Mouse (Mus musculus): ENCODE results near the gene Ddx20. TPM values are rescaled to one million over a fixed set of nuclear protein-coding genes. Genes with fewer than 3 reads are reported as not detected.

Gene Ddx20
- polyA plus RNA-seq, 1 experiment from 2014 or later: 38.7 TPM

DNA sequence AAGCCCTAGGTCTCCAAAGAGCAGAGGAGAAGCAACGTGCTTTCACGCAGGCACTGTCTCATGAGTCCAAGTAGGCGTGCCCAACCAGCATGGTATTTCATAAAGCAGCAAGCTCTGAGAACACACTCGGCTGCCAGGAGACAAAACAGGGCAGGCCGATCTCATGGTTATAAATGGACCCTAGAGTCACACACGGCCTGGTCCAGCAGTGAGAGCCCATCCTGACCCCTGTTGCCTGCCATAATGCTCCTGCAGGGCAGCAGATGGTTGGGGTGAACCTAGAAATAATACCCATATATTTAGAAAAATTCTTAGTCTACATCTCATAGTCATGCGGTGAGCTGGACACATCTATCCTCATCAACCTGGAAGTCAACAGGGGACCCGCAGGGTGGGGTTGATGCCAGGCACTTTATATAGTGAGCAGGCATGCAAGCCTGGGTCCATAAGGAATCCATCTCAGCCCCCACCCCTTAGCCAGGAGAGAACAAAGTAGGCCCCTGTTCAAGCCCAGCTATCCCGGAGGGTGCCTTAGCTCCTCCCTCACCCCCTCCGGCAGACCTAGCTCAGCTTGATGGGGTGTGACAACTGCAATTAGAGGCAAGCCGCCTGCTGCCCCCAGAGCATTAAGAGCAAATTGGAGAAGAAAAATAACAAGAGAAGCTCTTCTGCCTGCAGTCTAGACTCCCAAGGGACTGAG lies 30.6 kb upstream of the Ddx20 start:
- Histone ChIP-seq H3K4me3 (replicated peaks) (no peak overlapping the region), H3K9me3 (replicated peaks) (no peaks in the 10 kb centered on the region), H3K9ac (no peak overlapping the region), H3K27me3 (no peaks in the 10 kb centered on the region), H3K27ac (0 out of 2 replicates have a peak overlapping the region, but pooled peaks have one; percentile 24), H3K36me3 (no peaks in the 10 kb centered on the region), H3K4me1 (peaks cover 48% of the 10 kb centered on the region), H3K4me2 (no peak overlapping the region)
- WGBS: 50% methylated on average over 11 of the region's 11 CpGs
- peak; percentile 63 for ATAC-seq (replicated peaks; ENCODE audit: low FRiP score)

DNA sequence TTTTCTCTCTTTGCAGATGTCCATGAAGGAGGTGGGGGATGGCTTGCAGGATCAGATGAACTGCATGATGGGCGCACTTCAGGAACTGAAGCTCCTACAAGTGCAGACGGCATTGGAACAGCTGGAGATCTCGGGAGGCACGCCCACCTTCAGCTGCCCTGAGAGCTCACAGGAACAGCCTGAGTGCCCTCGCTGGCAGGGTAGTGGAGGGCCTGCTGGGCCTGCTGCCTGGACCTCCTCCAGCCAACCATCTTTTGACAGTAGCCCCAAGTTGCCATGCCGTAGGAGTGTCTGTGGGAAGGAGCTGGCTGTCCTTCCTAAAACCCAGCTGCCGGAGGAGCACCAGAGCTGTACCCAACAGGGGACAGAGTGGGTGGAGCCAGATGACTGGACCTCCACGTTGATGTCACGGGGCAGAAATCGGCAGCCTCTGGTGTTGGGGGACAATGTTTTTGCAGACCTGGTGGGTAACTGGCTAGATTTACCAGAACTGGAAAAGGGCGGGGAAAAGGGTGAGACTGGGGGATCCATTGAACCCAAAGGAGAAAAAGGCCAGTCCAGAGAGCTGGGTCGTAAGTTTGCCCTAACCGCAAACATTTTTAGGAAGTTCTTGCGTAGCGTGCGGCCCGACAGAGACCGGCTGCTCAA lies 29.1 kb upstream of the Ddx20 start:
- Histone ChIP-seq H3K4me2 (no peak overlapping the region), H3K27me3 (no peaks in the 10 kb centered on the region), H3K4me3 (replicated peaks) (no peak overlapping the region), H3K4me1 (peaks cover 48% of the 10 kb centered on the region), H3K36me3 (no peaks in the 10 kb centered on the region), H3K9me3 (replicated peaks) (no peaks in the 10 kb centered on the region), H3K27ac (no peak overlapping the region; the same call in 1 of the 2 replicates), H3K9ac (no peak overlapping the region)
- no peak for ATAC-seq (replicated peaks; ENCODE audit: low FRiP score)
- WGBS: 62% methylated on average over 18 of the region's 18 CpGs

DNA sequence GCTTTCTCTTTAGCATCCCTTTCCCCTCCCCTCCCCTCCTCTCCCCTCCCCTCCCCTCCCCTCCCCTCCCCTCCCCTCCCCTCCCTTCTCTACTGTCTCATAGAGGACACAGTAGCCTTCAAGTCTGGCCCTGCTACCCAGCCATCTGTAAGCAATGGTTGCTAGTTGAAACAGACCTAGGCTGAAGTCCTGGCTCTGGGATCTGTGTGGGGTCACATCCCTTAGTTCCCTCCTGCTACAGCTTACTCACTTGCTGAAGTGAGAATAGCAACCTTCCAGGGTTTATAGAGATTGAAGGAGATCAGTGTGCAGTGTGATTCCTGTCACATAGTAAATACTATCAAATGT lies 27.4 kb upstream of the Ddx20 start:
- Histone ChIP-seq H3K9me3 (replicated peaks) (no peaks in the 10 kb centered on the region), H3K27me3 (no peaks in the 10 kb centered on the region), H3K4me2 (no peak overlapping the region), H3K4me1 (peaks cover 54% of the 10 kb centered on the region), H3K27ac (peak overlapping the region; percentile 89; the same call in 1 of the 2 replicates), H3K9ac (no peak overlapping the region), H3K36me3 (no peaks in the 10 kb centered on the region), H3K4me3 (replicated peaks) (no peak overlapping the region)
- no peak for ATAC-seq (replicated peaks; ENCODE audit: low FRiP score)

DNA sequence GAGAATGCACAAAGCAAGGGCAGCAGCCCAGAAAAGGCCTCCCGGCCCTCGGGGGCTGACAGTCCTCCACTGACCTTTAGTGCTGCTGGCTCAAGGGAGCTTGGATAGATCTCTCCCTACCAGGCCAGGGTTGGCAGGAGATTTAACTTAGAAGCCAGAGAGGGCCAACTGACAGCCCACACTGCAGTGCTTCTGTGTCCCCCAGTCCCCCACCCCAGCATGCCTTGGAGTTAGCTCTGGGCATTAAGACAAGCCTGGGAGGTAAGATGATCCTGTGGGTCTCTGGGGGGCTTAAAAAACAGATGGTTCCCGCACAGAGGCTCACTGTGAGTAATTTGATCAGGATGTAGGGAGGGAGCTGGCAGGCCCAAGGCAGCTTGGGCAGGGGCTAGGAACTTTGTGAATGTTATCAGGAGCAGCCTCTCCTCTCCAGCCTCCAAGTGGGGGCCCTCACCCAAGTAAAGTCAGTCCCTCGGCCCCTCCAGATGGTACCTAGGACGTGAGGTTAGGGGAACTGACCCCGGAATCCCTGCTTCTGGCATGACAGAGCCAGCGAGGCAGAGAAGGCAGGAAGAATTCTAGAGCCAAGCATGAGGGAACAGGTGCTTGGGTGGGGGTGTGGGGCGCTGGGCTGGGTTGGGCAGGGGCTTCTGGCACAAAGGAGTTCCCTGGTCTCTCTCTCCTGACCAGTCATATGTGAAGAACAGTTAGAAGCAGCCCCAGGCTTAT lies 26.9 kb upstream of the Ddx20 start:
- WGBS: 17% methylated on average over 8 of the region's 8 CpGs
- Histone ChIP-seq H3K4me1 (peaks cover 54% of the 10 kb centered on the region), H3K4me3 (replicated peaks) (no peak overlapping the region), H3K9ac (no peak overlapping the region), H3K4me2 (no peak overlapping the region), H3K9me3 (replicated peaks) (no peaks in the 10 kb centered on the region), H3K36me3 (no peaks in the 10 kb centered on the region), H3K27me3 (no peaks in the 10 kb centered on the region), H3K27ac (peak overlapping the region; percentile 89)
- ATAC-seq (replicated peaks; ENCODE audit: low FRiP score): peak; percentile 81

DNA sequence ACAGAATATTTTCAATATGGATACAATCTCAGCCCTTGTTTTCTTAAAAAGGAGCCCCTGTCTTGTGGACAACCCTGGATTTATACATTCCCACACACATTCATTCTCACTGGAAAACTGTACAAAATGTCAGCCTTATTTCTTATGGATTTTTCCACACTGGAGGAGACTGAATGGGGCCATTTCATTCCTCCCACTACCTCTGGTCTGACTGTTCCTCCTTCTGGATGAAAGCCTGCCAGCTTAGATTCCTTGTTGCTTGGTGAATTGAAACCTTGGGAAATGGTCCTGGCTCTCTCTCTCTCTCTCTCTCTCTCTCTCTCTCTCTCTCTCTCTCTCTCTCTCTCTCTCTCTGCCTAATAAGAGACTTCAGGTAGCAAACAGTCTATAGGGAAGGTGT lies 25.5 kb upstream of the Ddx20 start:
- Histone ChIP-seq H3K27ac (no peak overlapping the region), H3K4me3 (replicated peaks) (no peak overlapping the region), H3K36me3 (no peaks in the 10 kb centered on the region), H3K4me2 (no peak overlapping the region), H3K9me3 (replicated peaks) (no peaks in the 10 kb centered on the region), H3K27me3 (no peaks in the 10 kb centered on the region), H3K4me1 (peaks cover 46% of the 10 kb centered on the region), H3K9ac (no peak overlapping the region)
- ATAC-seq (replicated peaks; ENCODE audit: low FRiP score): no peak

DNA sequence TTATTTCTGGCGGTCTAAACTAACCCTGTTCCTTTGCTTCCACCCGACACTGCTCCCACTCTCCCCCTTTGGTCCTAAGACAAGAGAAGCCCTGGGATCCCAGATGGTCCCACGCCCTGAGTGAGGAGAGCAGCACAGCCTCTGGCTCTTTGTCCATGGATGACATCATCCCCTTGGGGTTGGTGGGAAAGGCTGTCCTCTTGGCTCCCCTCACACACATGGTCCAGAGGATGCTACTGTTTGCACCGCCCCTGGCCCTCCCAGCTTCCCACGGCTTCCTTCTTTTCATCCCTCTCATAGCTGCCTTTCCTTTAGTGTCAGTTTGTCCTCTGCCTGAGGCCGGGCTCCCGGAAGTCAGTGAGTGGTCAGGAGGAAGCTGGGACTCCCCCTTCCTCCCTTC lies 24.4 kb upstream of the Ddx20 start:
- H3K27me3 ChIP-seq: peaks cover 5% of the 10 kb centered on the region; the same call in 1 of the 2 replicates
- no peaks in the 10 kb centered on the region for H3K9me3 ChIP-seq (replicated peaks)
- no peak overlapping the region for H3K9ac ChIP-seq
- H3K4me2 ChIP-seq: no peak overlapping the region
- H3K4me3 ChIP-seq (replicated peaks): no peak overlapping the region
- no peak overlapping the region for H3K27ac ChIP-seq
- ATAC-seq (replicated peaks; ENCODE audit: low FRiP score): no peak
- 77% methylated on average over 7 of the region's 7 CpGs for WGBS
- H3K4me1 ChIP-seq: peaks cover 44% of the 10 kb centered on the region
- H3K36me3 ChIP-seq: no peaks in the 10 kb centered on the region

DNA sequence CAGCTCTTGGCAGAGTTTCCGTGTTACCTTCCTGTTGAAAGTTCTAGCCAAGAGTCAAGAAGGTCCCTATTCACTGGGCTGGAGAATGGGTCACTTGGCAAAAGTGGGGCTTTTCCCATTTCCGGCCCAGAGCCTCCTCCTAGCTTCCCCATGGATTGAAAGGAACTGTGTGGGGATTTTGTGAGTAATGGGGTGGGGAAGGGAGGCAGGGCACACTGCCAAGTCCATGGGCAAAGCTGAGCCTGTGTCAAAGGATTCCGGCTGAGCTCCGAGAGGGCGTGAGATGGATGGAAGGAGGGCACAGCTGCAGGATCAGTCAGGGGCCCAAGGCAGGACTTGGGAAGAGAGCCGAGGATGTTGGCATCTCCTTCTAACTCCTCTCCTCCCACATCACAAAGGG lies 22.9 kb upstream of the Ddx20 start:
- Histone ChIP-seq H3K9me3 (replicated peaks) (no peaks in the 10 kb centered on the region), H3K27ac (no peak overlapping the region), H3K4me1 (peaks cover 51% of the 10 kb centered on the region), H3K4me2 (no peak overlapping the region), H3K4me3 (replicated peaks) (no peak overlapping the region), H3K27me3 (peaks cover 17% of the 10 kb centered on the region), H3K36me3 (no peaks in the 10 kb centered on the region), H3K9ac (no peak overlapping the region)
- ATAC-seq (replicated peaks; ENCODE audit: low FRiP score): no peak
- WGBS: 65% methylated on average over 6 of the region's 6 CpGs

DNA sequence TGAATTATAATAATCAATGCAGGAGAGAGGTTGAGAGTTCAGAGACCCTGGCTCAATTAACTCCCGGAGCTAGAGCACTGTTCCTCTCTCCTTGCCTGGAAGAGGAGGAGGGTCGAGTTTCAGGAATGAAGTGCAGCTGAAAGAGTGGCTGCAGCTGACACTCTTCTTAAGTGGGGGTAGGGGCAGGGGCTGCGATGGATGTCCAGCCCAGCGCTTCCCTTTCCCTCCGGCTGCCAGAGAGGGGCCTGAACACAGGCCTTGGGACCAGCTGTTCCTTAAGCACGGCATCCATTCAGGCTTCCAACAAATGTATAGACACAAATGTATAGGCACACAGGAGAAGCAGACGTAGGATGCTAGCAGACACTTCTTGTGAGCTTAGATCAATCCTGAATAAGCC lies 20.2 kb upstream of the Ddx20 start:
- Histone ChIP-seq H3K27me3 (peaks cover 29% of the 10 kb centered on the region), H3K27ac (no peak overlapping the region), H3K4me2 (no peak overlapping the region), H3K36me3 (no peaks in the 10 kb centered on the region), H3K9me3 (replicated peaks) (no peaks in the 10 kb centered on the region), H3K4me3 (replicated peaks) (no peak overlapping the region), H3K9ac (no peak overlapping the region), H3K4me1 (peaks cover 46% of the 10 kb centered on the region)
- WGBS: 21% methylated on average over 7 of the region's 7 CpGs
- ATAC-seq (replicated peaks; ENCODE audit: low FRiP score): no peak

DNA sequence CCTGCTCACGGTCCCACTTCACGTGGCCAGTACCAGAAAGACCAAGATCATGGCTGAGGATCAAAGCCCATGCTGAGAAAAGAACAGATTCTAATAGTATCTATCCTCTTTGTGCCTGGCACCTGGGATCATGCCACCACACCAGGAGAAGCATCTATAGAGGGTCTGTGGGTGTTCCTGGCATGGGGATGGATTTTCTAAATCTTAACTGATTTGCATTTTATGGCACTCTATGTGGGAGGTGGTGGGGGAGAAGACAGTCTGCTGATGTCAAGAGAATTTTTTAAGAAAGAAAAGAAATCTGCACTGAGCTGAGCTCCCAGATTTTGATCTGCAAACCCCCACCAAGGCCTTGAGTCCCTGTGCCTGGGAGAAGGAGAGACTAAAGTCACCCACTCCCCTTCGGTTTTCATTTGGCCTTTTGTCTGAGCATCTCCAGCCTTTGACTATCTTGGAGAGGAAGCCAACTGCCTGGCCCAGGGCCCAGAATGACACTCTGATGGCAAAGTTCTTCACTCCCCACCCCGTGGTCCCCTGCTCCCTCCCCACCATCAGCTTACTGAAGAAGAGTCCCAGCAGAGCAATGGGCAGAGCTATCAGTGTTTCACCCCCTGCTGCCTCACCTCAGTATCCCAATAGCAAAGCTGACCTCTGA lies 19.1 kb upstream of the Ddx20 start:
- no peak for ATAC-seq (replicated peaks; ENCODE audit: low FRiP score)
- no peak overlapping the region for H3K27ac ChIP-seq

DNA sequence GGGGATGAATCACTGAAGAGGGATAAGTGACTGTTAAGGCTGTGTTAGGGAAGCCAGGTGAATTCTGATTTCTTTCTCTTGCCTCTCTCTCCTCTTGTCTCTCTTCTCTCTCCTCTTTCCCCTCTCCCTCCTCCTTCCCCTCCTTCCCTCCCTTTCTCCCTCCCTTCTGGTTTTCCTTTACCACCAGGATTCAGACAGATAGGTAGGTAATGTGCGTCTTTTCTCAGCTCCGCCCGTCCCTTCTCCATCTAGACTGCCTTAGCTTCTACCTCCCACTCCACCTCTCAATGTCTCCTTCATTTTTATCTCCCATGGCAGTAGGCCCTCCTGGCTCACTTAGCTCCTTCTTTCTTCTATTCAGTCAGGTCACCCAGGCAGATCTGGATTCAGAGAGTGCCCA lies 18.2 kb upstream of the Ddx20 start:
- peaks cover 50% of the 10 kb centered on the region for H3K4me1 ChIP-seq
- no peaks in the 10 kb centered on the region for H3K36me3 ChIP-seq
- WGBS: 25% methylated on average over 3 of the region's 3 CpGs
- ATAC-seq (replicated peaks; ENCODE audit: low FRiP score): no peak
- H3K27me3 ChIP-seq: peaks cover 41% of the 10 kb centered on the region
- H3K4me2 ChIP-seq: peak overlapping the region; percentile 96
- H3K9me3 ChIP-seq (replicated peaks): no peaks in the 10 kb centered on the region
- no peak overlapping the region for H3K27ac ChIP-seq
- peak overlapping the region; percentile 56; the same call in 1 of the 2 replicates for H3K9ac ChIP-seq
- peak overlapping the region; percentile 51 for H3K4me3 ChIP-seq (replicated peaks)

More for the DNA sequence above, 19.1 kb upstream of the Ddx20 start:
- peaks cover 48% of the 10 kb centered on the region for H3K4me1 ChIP-seq
- H3K9me3 ChIP-seq (replicated peaks): no peaks in the 10 kb centered on the region
- H3K9ac ChIP-seq: no peak overlapping the region
- 0 out of 2 replicates have a peak overlapping the region, but pooled peaks have one; percentile 96 for H3K4me2 ChIP-seq
- H3K27me3 ChIP-seq: peaks cover 38% of the 10 kb centered on the region
- no peaks in the 10 kb centered on the region for H3K36me3 ChIP-seq
- 44% methylated on average over 4 of the region's 4 CpGs for WGBS
- H3K4me3 ChIP-seq (replicated peaks): no peak overlapping the region

DNA sequence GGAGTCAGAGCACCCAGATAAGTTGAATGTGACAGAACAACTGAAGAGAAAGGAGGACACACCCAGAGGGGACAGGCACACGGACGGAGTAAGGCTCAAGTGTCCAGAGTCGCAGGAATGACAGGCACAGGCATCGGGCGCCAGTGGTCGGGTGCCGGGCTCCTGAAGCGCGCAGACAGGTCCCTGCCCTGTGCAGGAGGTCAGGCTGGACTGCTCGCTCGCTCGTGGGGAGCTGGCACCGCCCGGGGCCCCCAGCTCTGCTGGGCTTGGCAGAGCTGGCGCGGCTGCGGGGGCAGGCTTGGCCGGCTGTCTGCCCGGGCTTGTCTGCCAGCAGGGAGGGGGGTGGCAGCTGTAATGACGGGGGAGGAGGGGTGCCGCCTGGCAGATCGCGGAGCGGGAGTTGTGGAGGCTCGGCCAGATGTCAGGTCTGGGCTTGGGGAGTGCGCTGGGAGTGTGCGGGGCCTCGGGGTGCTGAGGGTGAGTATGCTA lies 17.7 kb upstream of the Ddx20 start:
- Histone ChIP-seq H3K4me3 (replicated peaks) (peak overlapping the region; percentile 51), H3K27me3 (peaks cover 41% of the 10 kb centered on the region), H3K4me2 (peak overlapping the region; percentile 96), H3K4me1 (peaks cover 45% of the 10 kb centered on the region), H3K36me3 (no peaks in the 10 kb centered on the region), H3K27ac (no peak overlapping the region), H3K9me3 (replicated peaks) (no peaks in the 10 kb centered on the region), H3K9ac (peak overlapping the region; percentile 56)
- peak; percentile 75 for ATAC-seq (replicated peaks; ENCODE audit: low FRiP score)
- WGBS: under 1% methylated on average over 28 of the region's 28 CpGs
